Mouse (Mus musculus): ENCODE measurements around the gene Txndc11. TPM values are rescaled to one million over a fixed set of nuclear protein-coding genes. Genes with fewer than 3 reads are reported as not detected.
"Not testable (repeated sequence)": the region's sequence is repeated elsewhere in the genome, so short reads cannot be mapped to it uniquely, and the experiment has no call there.

Gene Txndc11
- total RNA-seq (2021) = 1 to 10 TPM; 6.7 to 9.0 TPM
- long read RNA-seq, experiment 1, transcript Txndc11-201 (12 exons, 3,095 nt) = major isoform, 6 of 22 reads
- long read RNA-seq, experiment 1, partial matches to known transcripts = 1 of 22 reads
- long read RNA-seq, experiment 1, other reads (novel, unspliced or antisense) = 14 of 22 reads
- long read RNA-seq, experiment 2, transcript Txndc11-201 (12 exons, 3,095 nt) = major isoform, 6 of 25 reads
- long read RNA-seq, experiment 2, partial matches to known transcripts = 0 of 25 reads
- long read RNA-seq, experiment 2, other reads (novel, unspliced or antisense) = 19 of 25 reads

DNA sequence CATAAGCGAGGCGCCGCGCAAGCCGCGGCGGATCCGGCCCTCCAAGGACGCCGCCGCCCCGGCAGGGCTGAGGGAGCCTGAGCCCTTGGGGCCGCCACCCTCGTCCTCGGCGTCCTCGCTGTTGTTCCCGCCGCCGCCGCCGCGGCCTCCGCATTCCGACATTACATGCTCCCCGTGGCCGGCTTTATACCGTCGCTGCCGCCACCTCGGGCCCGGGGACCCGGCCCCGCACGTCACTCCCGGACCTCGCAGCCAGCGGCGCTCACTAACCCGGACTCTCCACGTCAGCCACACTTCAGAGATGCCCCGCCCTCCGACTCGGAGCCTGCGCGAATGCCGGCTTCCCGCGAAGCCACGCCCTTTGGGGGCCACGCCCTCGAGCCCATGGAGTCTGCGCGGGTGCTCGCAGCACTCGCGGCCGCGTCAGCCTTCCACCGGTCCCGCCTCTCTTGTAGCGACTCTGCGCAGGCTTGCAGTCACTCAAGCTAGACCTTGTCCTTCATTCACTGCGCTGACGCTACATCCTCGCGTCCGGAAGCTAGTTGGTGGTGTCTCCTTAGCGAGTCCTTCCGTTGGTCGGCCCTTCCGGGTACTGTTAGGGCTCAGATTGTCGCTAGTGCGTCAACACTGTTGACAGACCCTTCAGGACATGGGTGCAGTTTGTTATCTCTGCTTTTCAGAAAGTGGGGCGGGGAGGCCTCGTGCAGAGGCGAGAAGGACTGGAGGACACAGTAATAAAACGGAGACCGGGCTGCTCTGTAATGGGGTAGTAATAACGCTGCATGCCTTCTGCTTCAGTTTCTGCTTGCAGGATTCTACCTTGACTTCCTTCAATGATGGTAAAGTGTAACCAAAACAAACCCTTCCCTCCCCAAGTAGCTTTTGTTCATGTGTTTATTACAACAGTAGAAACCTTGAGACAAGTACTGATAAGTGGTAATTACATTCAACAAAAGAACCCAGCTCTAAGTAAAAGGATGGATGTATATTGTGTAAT, at the start of gene Txndc11:
Gene Txndc11 (minus strand): TSS at position 303 of the 997 bp plus-strand sequence.
- peak; percentile 100 for DNase-seq (ENCODE audit: low spot score)

DNA sequence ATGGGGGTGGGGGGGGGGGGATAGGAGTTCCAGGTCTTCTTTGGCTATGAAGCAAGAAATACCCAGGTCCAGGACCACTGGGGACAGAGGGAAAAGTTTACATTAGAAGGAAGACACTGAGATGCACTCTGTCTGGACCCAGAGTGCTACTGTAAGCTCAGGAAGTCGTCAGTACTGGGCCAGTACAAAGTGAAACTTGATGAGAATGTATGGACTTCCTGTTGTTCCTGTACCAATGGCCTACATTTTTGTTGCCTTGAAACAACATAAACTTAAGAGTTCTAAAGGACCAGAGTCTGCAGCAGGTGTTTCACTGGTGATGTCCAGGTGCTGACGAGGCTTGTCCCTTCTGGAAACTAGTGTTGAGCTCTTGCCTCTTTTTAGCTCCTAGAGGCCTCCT, 43.0 kb upstream of the Txndc11 start:
- no peak for DNase-seq (ENCODE audit: low spot score)

DNA sequence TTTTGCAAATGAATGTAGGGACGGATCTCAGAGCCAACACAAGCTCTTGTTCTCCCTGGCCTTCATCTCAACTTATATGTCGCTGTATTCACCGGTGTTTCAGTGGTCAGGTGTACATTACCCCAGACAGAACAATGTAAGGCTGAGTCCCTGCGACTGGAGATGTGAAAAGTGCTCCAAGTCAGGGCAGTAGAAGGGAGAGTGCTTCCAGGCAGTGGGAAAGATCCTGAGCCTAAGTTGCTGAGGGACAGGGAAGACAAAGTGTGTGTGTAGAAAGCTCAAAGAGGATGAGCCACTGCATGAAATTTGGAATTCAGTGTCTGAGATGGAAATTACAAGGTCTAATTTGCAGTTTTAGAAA, 42.4 kb upstream of the Txndc11 start:
- no peak for DNase-seq (ENCODE audit: low spot score)

DNA sequence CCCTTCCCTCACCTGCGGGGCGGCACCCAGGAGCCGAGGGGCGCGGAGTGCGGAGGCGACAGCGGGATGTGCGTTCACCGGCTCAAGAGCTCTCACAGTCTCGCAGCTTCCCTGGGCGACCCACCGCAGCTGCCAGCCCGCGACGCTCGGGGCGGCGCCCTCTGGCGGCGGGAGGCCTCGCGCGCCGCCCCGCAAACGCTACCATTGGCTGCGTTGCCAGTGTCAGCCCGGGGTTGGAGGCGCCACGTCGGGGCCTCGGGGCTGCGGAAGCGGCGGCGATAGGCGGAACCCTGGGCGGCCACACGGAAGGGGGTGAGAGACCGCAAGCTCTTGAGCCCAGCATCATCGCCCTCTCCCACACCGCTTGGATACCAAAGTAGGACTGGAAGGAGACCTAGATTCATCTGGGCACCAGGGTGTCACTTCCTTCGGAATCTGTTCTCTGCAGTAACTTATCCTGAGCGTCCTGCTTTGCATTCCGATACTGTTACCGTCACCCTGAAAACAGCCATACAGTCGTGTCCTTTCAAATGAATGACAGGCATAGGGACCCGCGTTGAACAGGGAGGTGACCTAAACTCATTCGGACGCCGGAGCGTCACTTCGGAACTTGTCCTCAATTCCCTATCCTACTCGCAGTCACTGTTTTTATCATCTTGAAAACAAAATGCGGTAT, 41.9 kb upstream of the Txndc11 start, which contains the start of gene Zc3h7a:
Gene Zc3h7a (minus strand): TSS at position 186 of the 676 bp plus-strand sequence.
- peak; percentile 91 for DNase-seq (ENCODE audit: low spot score)

DNA sequence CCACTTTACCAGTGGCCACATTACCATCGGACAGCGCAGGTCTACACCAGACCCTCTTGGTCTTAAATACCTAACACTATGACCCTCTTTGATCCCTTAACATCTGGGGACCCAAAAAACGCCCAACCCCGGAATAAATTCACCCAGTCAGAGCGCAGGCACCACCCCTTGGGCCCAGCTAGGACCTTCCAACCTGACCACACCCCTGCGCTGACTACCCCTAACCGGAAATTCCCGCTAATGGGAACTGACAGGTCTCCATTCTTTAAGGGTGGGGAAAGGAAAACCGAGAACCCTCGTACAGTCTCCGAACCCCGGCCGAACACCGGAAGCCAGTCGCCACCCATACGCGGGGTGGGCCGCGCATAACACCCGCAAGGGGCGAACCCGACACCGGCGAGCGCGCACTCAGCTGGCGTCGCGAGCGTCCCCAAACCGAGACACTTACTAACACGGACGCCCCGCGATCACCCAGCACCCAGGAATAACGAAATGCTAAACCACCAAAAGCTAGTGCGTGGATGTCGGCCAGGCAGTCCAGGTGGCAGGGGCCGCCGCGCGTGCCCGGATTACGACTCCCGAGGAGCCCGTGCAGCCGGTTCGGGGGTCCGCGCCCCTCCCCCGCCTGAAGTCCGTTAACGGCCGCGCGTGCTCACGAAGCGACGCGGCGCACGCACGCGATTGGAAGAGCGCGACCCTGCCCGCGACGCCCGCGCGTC, 41.2 kb upstream of the Txndc11 start:
- DNase-seq (ENCODE audit: low spot score) = peak; percentile 65

DNA sequence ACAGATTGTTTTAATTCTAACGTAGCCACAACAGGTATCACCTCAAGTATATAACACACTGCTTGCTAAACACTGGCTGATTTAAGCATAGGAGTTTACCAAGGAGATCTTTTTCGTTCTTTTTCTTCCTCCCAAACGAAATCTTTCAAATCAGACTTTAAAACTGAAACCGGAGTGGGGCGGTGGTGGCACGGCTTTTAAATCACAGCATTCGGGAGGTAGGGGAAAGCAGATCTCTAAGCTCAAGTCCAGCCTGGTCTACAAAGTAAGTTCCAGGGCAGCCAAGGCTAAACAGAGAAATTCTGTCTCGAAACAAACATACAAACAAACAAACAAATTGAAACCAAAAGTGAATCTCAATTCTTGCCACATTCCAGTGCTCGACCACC, 40.6 kb upstream of the Txndc11 start:
- DNase-seq (ENCODE audit: low spot score) = no peak

DNA sequence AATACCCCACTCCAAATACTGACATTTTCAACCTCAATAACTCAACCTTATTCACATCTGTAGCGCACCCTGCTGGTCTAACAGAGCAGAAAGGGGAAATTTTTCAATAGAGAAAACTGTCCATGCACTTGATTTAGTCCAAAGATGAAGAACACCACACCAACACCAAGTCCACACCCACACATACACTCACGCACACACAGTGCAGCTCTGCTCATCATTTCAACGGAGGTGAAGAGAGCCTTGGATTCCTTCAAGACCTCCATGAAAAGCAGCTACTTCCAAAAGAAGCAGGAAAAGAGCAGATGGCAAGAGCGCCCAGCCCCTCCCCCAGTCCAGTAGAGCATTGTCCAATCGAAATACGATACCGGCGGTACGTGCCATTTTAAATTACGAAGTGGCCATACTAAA, 40.2 kb upstream of the Txndc11 start:
- peak; percentile 38 for DNase-seq (ENCODE audit: low spot score)

DNA sequence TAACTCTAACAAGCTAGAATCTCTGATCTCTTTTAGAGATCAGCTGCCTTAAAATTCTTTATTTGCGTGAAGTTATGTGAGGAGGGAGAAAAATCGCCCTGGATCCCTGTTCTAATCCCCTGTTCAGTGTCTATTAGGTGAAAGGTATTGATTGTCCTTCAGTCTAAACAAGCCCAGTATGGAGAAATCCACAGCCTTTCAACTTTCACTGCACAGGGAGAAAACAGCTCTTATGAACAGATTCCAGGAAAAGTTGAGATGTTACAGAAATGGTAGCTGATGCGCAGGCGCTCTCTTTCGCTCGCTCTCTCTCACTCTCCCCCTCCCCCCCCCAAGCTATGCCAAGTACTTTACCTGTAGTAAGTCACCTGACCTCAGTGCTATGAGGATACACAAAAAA, 37.2 kb upstream of the Txndc11 start:
- DNase-seq (ENCODE audit: low spot score) = no peak

DNA sequence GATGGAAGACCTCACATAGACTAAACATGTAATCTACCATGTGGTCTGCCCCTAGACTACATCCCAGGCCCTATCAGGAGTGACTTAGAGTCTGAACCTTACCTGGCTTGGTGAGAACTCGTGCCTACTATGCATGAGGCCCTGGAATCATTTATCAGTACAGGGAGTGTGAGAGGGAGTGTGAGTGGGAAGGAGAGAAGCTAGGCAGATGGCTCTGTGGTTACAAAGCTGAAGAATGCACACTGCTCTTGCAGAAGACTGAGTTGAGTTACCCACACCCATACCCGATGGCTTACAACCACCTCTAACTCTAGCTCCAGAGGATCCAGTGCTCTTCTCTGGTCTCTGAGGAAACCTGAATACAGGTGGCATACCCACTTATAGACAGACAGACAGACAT, 32.0 kb upstream of the Txndc11 start:
- no peak for DNase-seq (ENCODE audit: low spot score)

DNA sequence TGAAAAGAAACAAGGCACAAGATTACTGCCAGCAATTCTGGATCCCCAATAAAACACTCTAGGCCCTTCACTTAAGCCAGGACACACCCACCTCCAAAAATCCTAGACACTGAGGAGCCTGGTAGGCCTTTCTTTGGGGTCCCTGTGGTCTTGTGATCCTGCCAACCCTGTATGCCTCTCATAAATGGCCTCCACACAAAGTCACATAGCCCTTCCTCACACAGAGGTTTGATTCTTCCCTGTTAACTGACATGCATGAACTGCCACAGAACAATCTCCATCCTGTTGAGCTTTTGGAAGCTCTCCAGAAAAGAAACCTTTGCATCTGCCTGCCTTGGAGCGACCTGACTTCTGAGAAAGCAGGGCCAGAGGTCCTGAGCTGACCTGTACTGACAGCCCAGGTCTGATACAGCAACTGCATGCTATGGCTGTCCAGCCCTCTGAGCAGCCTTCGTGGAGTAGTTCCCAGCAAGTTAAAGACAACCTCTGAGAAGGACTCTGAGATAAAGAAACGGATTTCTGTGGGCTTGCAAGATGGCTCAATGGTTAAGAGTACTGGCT, 30.3 kb upstream of the Txndc11 start:
- DNase-seq (ENCODE audit: low spot score) = no peak

DNA sequence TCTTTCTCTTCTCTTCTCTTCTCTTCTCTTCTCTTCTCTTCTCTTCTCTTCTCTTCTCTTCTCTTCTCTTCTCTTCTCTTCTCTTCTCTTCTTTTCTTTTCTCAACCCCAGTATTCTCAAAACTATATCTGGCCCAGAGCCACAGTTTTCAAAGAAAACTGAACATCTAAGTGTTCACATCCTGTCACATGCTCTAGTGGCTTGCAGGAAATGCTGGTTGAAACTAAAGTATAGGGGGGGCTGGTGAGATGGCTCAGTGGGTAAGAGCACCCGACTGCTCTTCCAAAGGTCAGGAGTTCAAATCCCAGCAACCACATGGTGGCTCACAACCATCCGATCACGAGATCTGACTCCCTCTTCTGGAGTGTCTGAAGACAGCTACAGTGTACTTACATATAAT, 23.3 kb upstream of the Txndc11 start:
- not testable (repeated sequence) for DNase-seq (ENCODE audit: low spot score)

DNA sequence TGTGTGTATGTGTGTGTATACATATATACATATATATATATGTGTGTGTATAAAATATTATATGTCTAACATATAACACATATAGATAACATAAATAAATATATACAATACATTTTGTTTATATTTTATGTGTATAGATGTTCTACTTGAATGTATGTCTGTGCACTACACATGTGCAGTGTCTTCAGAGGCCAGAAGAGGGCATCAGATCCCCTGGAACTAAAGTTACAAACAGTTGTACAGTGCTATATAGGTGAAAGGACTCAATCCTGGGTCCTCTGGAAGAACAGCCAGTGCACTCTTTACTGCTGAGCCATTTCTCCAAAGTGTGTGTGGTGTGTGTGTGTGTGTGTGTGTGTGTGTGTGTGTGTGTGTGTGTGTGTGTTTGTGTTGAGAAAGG, 20.1 kb upstream of the Txndc11 start:
- no peak for DNase-seq (ENCODE audit: low spot score)

DNA sequence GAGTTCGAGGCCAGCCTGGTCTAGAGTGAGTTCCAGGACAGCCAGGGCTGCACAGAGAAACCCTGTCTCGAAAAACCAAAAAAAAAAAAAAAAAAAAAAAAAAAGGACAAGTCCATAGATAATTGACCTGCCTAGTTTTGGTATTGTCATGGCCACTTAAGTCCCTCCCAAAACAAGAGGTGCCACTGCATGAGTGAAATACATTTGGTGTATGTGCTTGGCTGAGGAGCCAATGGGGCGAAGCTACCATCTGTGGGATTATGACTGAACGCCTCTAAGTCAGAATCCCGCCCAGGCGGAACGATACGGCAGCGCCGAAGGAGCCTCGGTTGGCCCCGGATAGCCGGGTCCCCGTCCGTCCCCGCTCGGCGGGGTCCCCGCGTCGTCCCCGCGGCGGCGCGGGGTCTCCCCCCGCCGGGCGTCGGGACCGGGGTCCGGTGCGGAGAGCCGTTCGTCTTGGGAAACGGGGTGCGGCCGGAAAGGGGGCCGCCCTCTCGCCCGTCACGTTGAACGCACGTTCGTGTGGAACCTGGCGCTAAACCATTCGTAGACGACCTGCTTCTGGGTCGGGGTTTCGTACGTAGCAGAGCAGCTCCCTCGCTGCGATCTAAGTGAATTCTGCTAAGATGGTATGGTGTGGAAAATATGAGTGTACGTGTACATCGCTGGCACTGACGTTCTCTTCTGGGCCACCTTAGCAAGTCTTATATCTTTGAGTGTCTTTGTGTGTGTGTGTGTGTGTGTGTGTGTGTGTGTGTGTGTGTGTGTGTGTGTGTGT, 9.4 kb upstream of the Txndc11 start:
- DNase-seq (ENCODE audit: low spot score) = peak; percentile 100

DNA sequence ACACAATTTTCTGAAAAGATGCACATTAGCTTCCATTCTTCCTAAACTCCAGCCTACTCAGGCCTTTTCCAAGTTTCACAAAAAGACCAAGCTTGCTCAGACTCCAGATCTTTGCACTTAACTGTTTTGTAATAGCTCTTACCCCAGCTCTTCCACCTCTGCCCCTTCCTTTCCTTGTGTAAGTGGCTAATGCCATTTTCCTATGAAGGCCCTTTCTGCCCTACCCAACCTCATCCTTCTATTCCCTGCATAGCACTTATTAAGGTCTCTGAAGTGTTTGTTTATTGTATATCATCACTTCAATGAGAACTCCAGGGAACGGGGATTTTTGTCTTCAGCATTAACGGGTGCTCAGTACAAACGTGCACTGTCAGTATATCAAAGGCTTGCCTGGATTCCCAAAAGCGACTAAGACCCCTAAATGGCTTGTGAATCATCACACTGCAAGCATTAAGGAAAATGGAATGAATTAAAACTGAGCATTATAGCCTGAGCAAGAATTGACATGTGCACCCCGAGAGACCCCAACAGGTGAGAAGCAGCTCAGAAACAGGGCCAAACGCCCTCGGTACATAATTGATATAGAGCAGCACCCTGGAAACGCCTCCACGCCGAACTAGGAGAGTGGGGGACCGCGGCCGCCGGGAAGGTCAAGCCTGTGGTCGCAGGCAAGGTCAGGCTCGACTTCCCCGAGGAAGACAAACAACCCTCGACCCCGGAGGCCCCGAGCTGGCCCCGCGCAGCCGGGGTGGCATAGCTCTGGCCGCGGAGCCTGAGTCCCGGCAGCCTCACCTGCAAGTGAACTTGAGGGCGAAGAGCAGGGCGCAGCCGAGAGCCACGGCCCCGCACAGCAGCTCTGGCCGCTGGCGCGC, 738 bp downstream of the Txndc11 start:
- no peak for DNase-seq (ENCODE audit: low spot score)

DNA sequence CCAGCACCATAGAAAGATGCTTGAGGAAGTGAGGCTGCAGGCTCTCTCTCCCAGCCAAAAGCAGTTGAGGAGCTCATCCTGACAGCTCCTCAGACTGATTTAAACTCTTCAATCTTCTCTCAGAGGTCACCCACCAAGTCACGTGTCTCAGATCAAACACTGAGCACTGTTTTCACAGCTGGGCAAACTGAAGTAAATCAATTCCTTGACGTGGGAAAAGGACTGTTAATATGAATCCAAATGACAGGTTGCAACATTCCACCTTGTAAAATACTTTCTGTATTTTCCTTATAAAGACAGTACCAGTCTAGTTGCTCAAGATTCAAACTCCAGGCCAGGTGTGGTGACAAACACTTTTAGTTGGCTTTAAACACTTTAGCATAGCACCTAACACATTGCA, 1.6 kb downstream of the Txndc11 start:
- no peak for DNase-seq (ENCODE audit: low spot score)

DNA sequence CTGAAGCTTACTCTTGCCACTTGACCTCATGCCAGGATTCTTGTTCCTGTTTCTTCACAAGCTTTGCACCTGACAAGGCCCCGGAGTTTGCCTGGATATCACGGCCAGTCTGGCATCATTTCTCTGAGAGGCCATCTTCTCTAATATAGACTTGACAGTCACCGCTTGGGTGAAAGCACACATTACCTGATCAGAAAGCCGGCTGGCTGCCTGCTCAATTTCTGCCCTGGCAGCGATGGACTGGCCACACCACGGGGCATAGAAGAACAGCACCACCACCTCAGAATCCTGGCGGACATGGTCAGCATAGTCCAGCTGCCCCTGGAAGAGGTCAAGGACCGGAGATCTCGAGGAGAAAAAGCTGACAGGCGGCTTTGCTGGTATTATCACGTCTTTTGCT, 6.1 kb downstream of the Txndc11 start:
- no peak for DNase-seq (ENCODE audit: low spot score)

DNA sequence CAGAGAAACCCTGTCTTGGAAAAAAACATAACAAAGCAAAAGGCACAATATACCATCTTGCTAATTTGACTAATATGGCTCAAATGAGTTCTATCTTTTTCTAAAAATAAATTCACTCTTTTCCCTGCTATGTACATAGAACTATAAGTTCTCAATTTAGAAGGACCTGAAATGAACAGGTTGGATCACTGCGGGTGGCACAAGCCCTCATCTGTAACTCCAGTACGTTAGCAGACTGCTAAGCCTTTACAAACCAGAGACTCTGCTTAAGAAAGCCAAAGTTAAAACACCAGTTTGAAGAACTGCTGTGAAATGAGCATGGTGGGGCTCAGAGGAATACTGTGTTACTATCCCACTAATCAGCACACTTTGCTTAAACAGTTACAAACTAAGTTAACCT, 9.1 kb downstream of the Txndc11 start:
- DNase-seq (ENCODE audit: low spot score) = no peak

DNA sequence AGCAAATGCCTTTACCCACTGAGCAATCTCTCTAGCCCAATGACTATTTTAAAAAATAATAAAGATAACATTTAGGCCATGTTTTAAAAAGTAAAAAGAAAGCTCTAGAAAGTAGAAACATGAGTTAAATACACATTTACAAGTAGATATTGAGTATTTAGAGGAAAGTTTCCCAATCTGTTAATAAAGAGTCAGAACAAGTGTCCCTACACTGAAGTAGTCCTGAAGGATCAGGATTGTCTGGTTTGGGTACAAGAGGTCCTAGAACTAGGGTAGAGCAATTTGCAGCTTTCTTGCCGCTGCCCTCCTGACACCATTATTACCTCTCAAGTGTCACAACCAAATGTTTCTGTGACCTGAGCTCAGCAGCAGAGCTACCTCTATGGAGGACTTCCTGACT, 10.3 kb downstream of the Txndc11 start:
- DNase-seq (ENCODE audit: low spot score) = no peak

DNA sequence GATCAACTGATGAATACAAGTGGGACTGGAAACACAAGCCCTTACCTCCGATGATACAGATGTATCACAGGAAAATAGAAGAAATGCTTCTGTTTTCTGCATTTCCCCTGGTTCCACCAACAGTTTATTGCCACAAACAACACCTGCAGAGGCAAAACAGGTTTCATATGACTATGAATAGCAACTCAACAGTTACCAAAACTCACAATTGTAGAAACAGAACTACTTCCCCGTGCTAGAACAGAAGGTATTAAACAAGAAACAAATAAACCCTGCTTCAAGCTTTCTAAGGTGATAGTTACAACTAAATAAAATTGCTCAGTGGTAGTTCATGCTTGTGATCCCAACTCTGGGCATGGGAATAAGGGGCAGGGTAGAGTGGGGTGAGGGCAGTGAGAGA, 11.8 kb downstream of the Txndc11 start:
- no peak for DNase-seq (ENCODE audit: low spot score)

Measured in gastrocnemius, adult 18-20 months (tissue).